Mouse (Mus musculus) G1E (cell line): ENCODE measurements around the gene Trappc2.

Experiments
- CTCF ChIP-seq: IDR thresholded peaks from 2 replicates; pipeline ENCODE4 v1.5.1; 2012; ENCODE audit warnings: low read depth, low read length, inconsistent platforms, mixed read lengths
- GATA1 ChIP-seq: IDR thresholded peaks from 2 replicates; pipeline ENCODE4 v1.6.1; 2012; ENCODE audit warnings: borderline replicate concordance, low read length, inconsistent platforms, mixed read lengths
- GATA2 ChIP-seq: IDR thresholded peaks from 2 replicates; pipeline ENCODE4 v1.6.1; 2012; ENCODE audit warnings: low read depth, low read length, inconsistent platforms, borderline replicate concordance
- POLR2AphosphoS5 ChIP-seq: IDR thresholded peaks from 2 replicates; pipeline ENCODE4 v1.6.1; 2012; ENCODE audit warnings: low read depth, low read length, inconsistent platforms; ENCODE audit not compliant: insufficient replicate concordance
- TAL1 ChIP-seq: conservative IDR thresholded peaks from 2 replicates; pipeline ENCODE4 v1.6.1; 2012; ENCODE audit warnings: low read depth, low read length, inconsistent platforms, mixed read lengths

GRCm38 (mm10) chrX:166454331-166454730 lies 14.0 kb downstream of the Trappc2 start:
- TF ChIP-seq CTCF (no peak), TAL1 (no peak), POLR2AphosphoS5 (no peak), GATA2 (no peak), GATA1 (no peak)
